ENCODE assay signal across 8 mouse cellular contexts in genomic region chr4:126554462-126554861, GRCm38 (mm10). TPM values are rescaled to one million over a fixed set of nuclear protein-coding genes. Genes with fewer than 3 reads are reported as not detected.
DNase-seq lines count a peak whose midpoint lies in the region; ATAC-seq lines count a peak whose summit lies in the region.

No protein-coding gene starts in this region.

- ATAC-seq in hindbrain, embryonic 14.5 days (ENCODE audit: low FRiP score), result no peak
- no peak for ATAC-seq in hindbrain, embryonic 13.5 days (ENCODE audit: low FRiP score)

- H3K4me3 ChIP-seq in hindbrain, embryonic 14.5 days (replicated peaks; ENCODE audit: low read length), result no peak overlapping the region
- H3K4me3 ChIP-seq in hindbrain, embryonic 13.5 days, result no peak overlapping the region

- peak; percentile 82 for DNase-seq in hindbrain, embryonic 14.5 days (ENCODE audit: low spot score)
- DNase-seq in B cell, adult 2 months, result peak; percentile 50 to 56
- peak; percentile 18 for DNase-seq in T-cell, adult 2 months (ENCODE audit: low spot score)
- DNase-seq in hindlimb bud, embryonic 11.5 days (ENCODE audit: extremely low spot score, low read depth, low spot score), result peak; percentile 70
- DNase-seq in adrenal gland, postnatal 25 days, result no peak
- DNase-seq in layer of hippocampus, adult 11-12 months (ENCODE audit: low spot score), result no peak
- DNase-seq in urinary bladder, postnatal 10 days (ENCODE audit: low spot score), result no peak

- no peak overlapping the region for H3K27ac ChIP-seq in hindbrain, embryonic 14.5 days
- no peak overlapping the region for H3K27ac ChIP-seq in hindbrain, embryonic 13.5 days

- H3K9me3 ChIP-seq in hindbrain, embryonic 14.5 days (ENCODE audit: control insufficient read depth, low read length), result no peaks in the 10 kb centered on the region
- no peaks in the 10 kb centered on the region for H3K9me3 ChIP-seq in hindbrain, embryonic 13.5 days

- no peak overlapping the region for H3K9ac ChIP-seq in hindbrain, embryonic 14.5 days
- H3K9ac ChIP-seq in hindbrain, embryonic 13.5 days, result no peak overlapping the region

- no peaks in the 10 kb centered on the region for H3K27me3 ChIP-seq in hindbrain, embryonic 14.5 days (ENCODE audit: control insufficient read depth, insufficient read depth, low read length)
- 0 out of 2 replicates have a peak, but pooled peaks cover 3% of the 10 kb centered on the region for H3K27me3 ChIP-seq in hindbrain, embryonic 13.5 days

- 0 out of 2 replicates have a peak, but pooled peaks cover 4% of the 10 kb centered on the region for H3K4me1 ChIP-seq in hindbrain, embryonic 14.5 days (replicated peaks; ENCODE audit: control insufficient read depth, insufficient read depth, low read length)
- H3K4me1 ChIP-seq in hindbrain, embryonic 13.5 days (replicated peaks), result peaks cover 11% of the 10 kb centered on the region

- no peaks in the 10 kb centered on the region for H3K36me3 ChIP-seq in hindbrain, embryonic 14.5 days (replicated peaks; ENCODE audit: control insufficient read depth, insufficient read depth)
- H3K36me3 ChIP-seq in hindbrain, embryonic 13.5 days, result no peaks in the 10 kb centered on the region

- 30% methylated on average over 3 of the region's 3 CpGs for WGBS in hindbrain, embryonic 14.5 days
- WGBS in hindbrain, embryonic 13.5 days, result 34% methylated on average over 3 of the region's 3 CpGs

- no peak overlapping the region for H3K4me2 ChIP-seq in hindbrain, embryonic 14.5 days (replicated peaks)
- no peak overlapping the region for H3K4me2 ChIP-seq in hindbrain, embryonic 13.5 days

RNA-seq across cellular contexts. Expression of gene Clspn, which starts 2.3 kb away (rescaled TPM):
- 3.7 and 5.8 TPM in 2 replicates for polyA plus RNA-seq in hindbrain, embryonic 14.5 days (2014; fragmentation: Nextera tagmentation; extraction: Ambion mirVana)
- polyA plus RNA-seq in hindbrain, embryonic 13.5 days (2015; fragmentation: Nextera tagmentation; extraction: Ambion mirVana), result 8.7 and 9.0 TPM in 2 replicates
- total RNA-seq in adrenal gland, postnatal 25 days (2021), result 5.0 and 7.0 TPM in 2 replicates

RNA-seq across cellular contexts. Expression of gene Ago4, which starts 21.2 kb away (rescaled TPM):
- polyA plus RNA-seq in hindbrain, embryonic 14.5 days (2014; fragmentation: Nextera tagmentation; extraction: Ambion mirVana), result 8.8 and 9.8 TPM in 2 replicates
- polyA plus RNA-seq in hindbrain, embryonic 13.5 days (2015; fragmentation: Nextera tagmentation; extraction: Ambion mirVana), result 9.9 and 10.0 TPM in 2 replicates
- 6.4 and 8.8 TPM in 2 replicates for total RNA-seq in adrenal gland, postnatal 25 days (2021)

RNA-seq across cellular contexts. Expression of gene 5730409E04Rik, which starts 55.2 kb away (rescaled TPM):
- 15.6 and 16.8 TPM in 2 replicates for polyA plus RNA-seq in hindbrain, embryonic 14.5 days (2014; fragmentation: Nextera tagmentation; extraction: Ambion mirVana)
- polyA plus RNA-seq in hindbrain, embryonic 13.5 days (2015; fragmentation: Nextera tagmentation; extraction: Ambion mirVana), result 7.9 and 9.2 TPM in 2 replicates
- total RNA-seq in adrenal gland, postnatal 25 days (2021), result 13.7 and 17.4 TPM in 2 replicates

Comparison
In these comparisons a context has a peak if more than half of its experiments do, and no peak if none do; other contexts are left out.
1. DNase-seq: peak in hindbrain, embryonic 14.5 days (single experiment), B cell, adult 2 months (2 of 2), T-cell, adult 2 months (single experiment) and hindlimb bud, embryonic 11.5 days (single experiment); none in adrenal gland, postnatal 25 days (single experiment), layer of hippocampus, adult 11-12 months (single experiment) and urinary bladder, postnatal 10 days (single experiment).